8 mouse cellular contexts compared by ENCODE assay signal in the genomic region with DNA sequence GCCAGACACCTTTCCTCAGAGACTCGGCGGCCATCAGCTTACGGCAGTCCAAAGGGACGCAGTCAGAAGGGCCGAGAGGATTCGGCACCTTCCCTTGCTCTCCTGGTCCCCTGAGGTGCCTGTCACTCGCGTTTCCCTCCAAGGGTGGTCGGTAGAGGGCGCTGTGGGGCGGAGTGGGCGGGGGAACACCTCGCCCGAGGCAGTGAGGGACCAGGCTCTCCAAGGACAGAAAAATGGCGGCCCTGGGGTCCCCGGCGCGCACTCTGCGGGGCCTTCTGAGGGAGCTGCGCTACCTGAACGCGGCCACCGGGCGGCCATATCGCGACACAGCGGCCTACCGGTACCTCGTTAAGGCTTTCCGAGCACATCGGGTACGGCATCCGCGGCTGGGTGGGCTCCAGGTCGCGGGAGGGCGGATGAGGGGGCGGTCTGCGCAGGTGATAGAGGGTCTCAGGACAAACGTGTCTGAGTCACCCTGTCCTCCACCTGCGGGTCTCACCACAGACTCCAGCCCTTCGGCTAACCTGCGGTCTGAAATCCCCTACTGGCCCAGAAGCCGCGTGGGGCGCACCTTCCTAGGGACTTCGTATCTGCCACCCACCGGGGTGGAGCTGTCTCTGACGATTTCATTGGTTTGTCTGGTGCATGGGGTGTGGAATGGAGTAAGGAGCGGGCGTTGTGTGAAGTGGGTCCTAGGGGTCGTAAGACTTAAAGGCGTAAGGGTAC. TPM values are rescaled to one million over a fixed set of nuclear protein-coding genes. Genes with fewer than 3 reads are reported as not detected.
DNase-seq lines count a peak whose midpoint lies in the region; ATAC-seq and TF ChIP-seq lines count a peak whose summit lies in the region.

No protein-coding gene starts in this region.

- peak; percentile 100 for DNase-seq in adrenal gland, postnatal 10 days
- peak; percentile 100 for DNase-seq in embryo, embryonic 9.5 days (ENCODE audit: extremely low spot score)
- peak; percentile 98 to 99 for DNase-seq in gastrocnemius, postnatal 4 days (ENCODE audit: low spot score in 2 of 2)
- peak; percentile 95 to 96 for DNase-seq in left cerebral cortex, postnatal 36 days (ENCODE audit: low spot score in 2 of 2)
- DNase-seq in midbrain, embryonic 10.5 days (ENCODE audit: low spot score): peak; percentile 100
- peak; percentile 85 to 86 for DNase-seq in right cerebral cortex, postnatal 36 days (ENCODE audit: low spot score in 2 of 2)
- DNase-seq in urinary bladder, postnatal 4 days (ENCODE audit: low spot score in 2 of 2): peak; percentile 95 to 100

- 0 out of 2 replicates have a peak, but pooled peaks cover under 1% of the 10 kb centered on the region for H3K36me3 ChIP-seq in intestine, postnatal 0 days (ENCODE audit: control insufficient read depth, insufficient read depth)
- peaks cover 7% of the 10 kb centered on the region for H3K36me3 ChIP-seq in midbrain, embryonic 10.5 days

- H3K4me2 ChIP-seq in intestine, postnatal 0 days (replicated peaks; ENCODE audit: low read depth): peak overlapping the region; percentile 66

- no peaks in the 10 kb centered on the region for H3K4me1 ChIP-seq in intestine, postnatal 0 days (replicated peaks; ENCODE audit: control insufficient read depth, insufficient read depth, low read length)
- H3K4me1 ChIP-seq in midbrain, embryonic 10.5 days: peaks cover 22% of the 10 kb centered on the region

- under 1% methylated on average over 51 of the region's 53 CpGs for WGBS in intestine, postnatal 0 days
- under 1% methylated on average over 53 of the region's 53 CpGs for WGBS in midbrain, embryonic 10.5 days

- H3K27ac ChIP-seq in intestine, postnatal 0 days (ENCODE audit: low read depth, low read length): peak overlapping the region; percentile 93
- H3K27ac ChIP-seq in midbrain, embryonic 10.5 days (replicated peaks): peak overlapping the region; percentile 96

- peak; percentile 73 for ATAC-seq in intestine, postnatal 0 days

- intact Hi-C loops in left cerebral cortex, postnatal 36 days (cut with DNase I): no loop called here

- no peaks in the 10 kb centered on the region for H3K9me3 ChIP-seq in intestine, postnatal 0 days (ENCODE audit: control insufficient read depth)
- H3K9me3 ChIP-seq in midbrain, embryonic 10.5 days (replicated peaks): no peaks in the 10 kb centered on the region

- peak; percentile 98 for TF ChIP-seq CTCF in intestine, postnatal 0 days (IDR thresholded peaks at IDR 0.05; ENCODE audit: low read depth)

- H3K4me3 ChIP-seq in intestine, postnatal 0 days (ENCODE audit: low read depth, low read length): peak overlapping the region; percentile 90
- H3K4me3 ChIP-seq in midbrain, embryonic 10.5 days: peak overlapping the region; percentile 85

- H3K9ac ChIP-seq in intestine, postnatal 0 days (ENCODE audit: low read depth, low read length): peak overlapping the region; percentile 77

- H3K27me3 ChIP-seq in intestine, postnatal 0 days (replicated peaks; ENCODE audit: control insufficient read depth, insufficient read depth, low read length): no peaks in the 10 kb centered on the region
- H3K27me3 ChIP-seq in midbrain, embryonic 10.5 days (ENCODE audit: low read depth, poor library complexity, severe bottlenecking): no peaks in the 10 kb centered on the region

RNA-seq across cellular contexts. Expression of a gene that starts 1.5 kb away (rescaled TPM):
- 100 to 1,000 TPM; 204 to 233 TPM for total RNA-seq in adrenal gland, postnatal 10 days (2021)
- total RNA-seq in gastrocnemius, postnatal 4 days (2021): 10 to 100 TPM; 72.4 to 77.7 TPM
- polyA plus RNA-seq in intestine, postnatal 0 days (2015; fragmentation: Nextera tagmentation; extraction: Ambion mirVana): 129 TPM in 2 replicates
- total RNA-seq in left cerebral cortex, postnatal 36 days (2021): 10 to 100 TPM; 53.8 to 60.6 TPM
- 121 TPM in 2 replicates for polyA plus RNA-seq in midbrain, embryonic 10.5 days (2016; fragmentation: Nextera tagmentation; extraction: Ambion mirVana)

RNA-seq across cellular contexts. Expression of a gene that starts 16.3 kb away (rescaled TPM):
- total RNA-seq in adrenal gland, postnatal 10 days (2021): 100 to 1,000 TPM; 116 to 184 TPM
- total RNA-seq in gastrocnemius, postnatal 4 days (2021): 100 to 1,000 TPM; 138 to 156 TPM
- polyA plus RNA-seq in intestine, postnatal 0 days (2015; fragmentation: Nextera tagmentation; extraction: Ambion mirVana): 26.4 and 46.6 TPM in 2 replicates
- total RNA-seq in left cerebral cortex, postnatal 36 days (2021): 100 to 1,000 TPM; 124 to 217 TPM
- polyA plus RNA-seq in midbrain, embryonic 10.5 days (2016; fragmentation: Nextera tagmentation; extraction: Ambion mirVana): 36.1 and 37.4 TPM in 2 replicates

Comparison
In these comparisons a context has a peak if more than half of its experiments do, and no peak if none do; other contexts are left out.
1. Peak in every context shown above with its lines: DNase-seq, ATAC-seq, H3K4me3 ChIP-seq and H3K27ac ChIP-seq.